Mouse (Mus musculus) heart, embryonic 16.5 days (tissue): ENCODE data around the gene Ugt1a5. TPM values are rescaled to one million over a fixed set of nuclear protein-coding genes. Genes with fewer than 3 reads are reported as not detected.

Source experiments
- ATAC-seq: fragments of 200-750 bp; cut with Nextera tagmentation; replicated peaks from 2 replicates; pipeline ENCODE4 v1.8.0; 2017; ENCODE audit warnings: moderate number of reproducible peaks; ENCODE audit not compliant: insufficient read depth, low FRiP score; ENCODE audit errors: extremely low read depth
- H3K27ac ChIP-seq: fragments of 300-500 bp; sonication (generic); 2 replicates; pipeline ENCODE4 v1.5.1; 2014; ENCODE audit warnings: mild to moderate bottlenecking, low read length, control low read depth, moderate library complexity
- H3K27me3 ChIP-seq: fragments of 300-500 bp; sonication (generic); 2 replicates; pipeline ENCODE4 v1.6.1; 2014; ENCODE audit warnings: low read length, mixed read lengths; ENCODE audit not compliant: control insufficient read depth, insufficient read depth
- H3K36me3 ChIP-seq: fragments of 300-500 bp; sonication (generic); 2 replicates; pipeline ENCODE4 v1.6.1; 2014; ENCODE audit not compliant: control insufficient read depth, insufficient read depth
- H3K4me1 ChIP-seq: fragments of 300-500 bp; sonication (generic); 2 replicates; pipeline ENCODE4 v1.6.1; 2014; ENCODE audit warnings: low read length, mixed read lengths; ENCODE audit not compliant: control insufficient read depth, insufficient read depth
- H3K4me2 ChIP-seq: fragments of 300-500 bp; sonication (generic); 2 replicates; pipeline ENCODE4 v1.6.1; 2014; ENCODE audit warnings: low read depth, mild to moderate bottlenecking, control low read depth, low read length
- H3K4me3 ChIP-seq: fragments of 300-500 bp; sonication (generic); 2 replicates; pipeline ENCODE4 v1.5.1; 2014; ENCODE audit warnings: mild to moderate bottlenecking, control low read depth, low read length
- H3K9ac ChIP-seq: fragments of 300-500 bp; sonication (generic); 2 replicates; pipeline ENCODE4 v1.6.1; 2014; ENCODE audit warnings: low read length, control low read depth
- H3K9me3 ChIP-seq: fragments of 300-500 bp; sonication (generic); replicated peaks from 2 replicates; pipeline ENCODE4 v1.6.1; 2016; ENCODE audit warnings: low read length; ENCODE audit not compliant: control insufficient read depth
- WGBS: fragments of 180-500 bp; shearing (Covaris S2); extraction: QIAGEN DNeasy Blood & Tissue Kit; methylation state at CpG from one replicate; pipeline ENCODE4 v1.1.7; 2014; 5-methylcytosine and 5-hydroxymethylcytosine counted together
- polyA plus RNA-seq: library from polyadenylated mRNA; unstranded; fragments of >200 nt; fragmentation: Nextera tagmentation; extraction: Ambion mirVana; gene quantifications from 2 replicates; pipeline ENCODE4 v1.2.1, GENCODE M21; 2015

The Ugt1a5 gene
- polyA plus RNA-seq, 1 experiment from 2014 or later: not detected

DNA sequence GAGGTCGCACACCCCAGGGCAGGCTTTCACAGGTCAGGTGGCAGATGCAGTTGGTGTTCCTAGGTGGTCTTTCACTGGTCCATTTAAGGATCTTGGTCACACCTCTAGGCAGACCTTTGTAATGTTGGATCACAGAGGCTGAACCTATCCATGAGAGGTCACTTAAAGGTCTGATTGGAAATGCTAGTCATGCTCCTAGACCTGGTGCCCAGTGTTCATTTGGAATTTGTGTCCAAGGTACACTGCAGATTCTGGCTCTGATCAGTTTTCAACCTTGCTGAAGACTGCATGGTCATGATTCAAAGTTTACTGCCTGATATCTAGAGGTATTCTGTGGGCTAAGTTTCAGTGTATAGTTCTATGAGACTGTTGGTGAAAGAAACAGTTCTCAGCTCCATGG lies 13.8 kb downstream of the Ugt1a5 start:
- no peaks in the 10 kb centered on the region for H3K27me3 ChIP-seq
- WGBS: 78% methylated on average over 1 of the region's 1 CpGs
- H3K4me1 ChIP-seq: no peaks in the 10 kb centered on the region
- no peak overlapping the region for H3K27ac ChIP-seq
- no peak overlapping the region for H3K4me3 ChIP-seq
- peaks cover 17% of the 10 kb centered on the region for H3K9me3 ChIP-seq
- H3K4me2 ChIP-seq: no peak overlapping the region
- no peaks in the 10 kb centered on the region for H3K36me3 ChIP-seq
- no peak overlapping the region for H3K9ac ChIP-seq
- ATAC-seq: no peak

DNA sequence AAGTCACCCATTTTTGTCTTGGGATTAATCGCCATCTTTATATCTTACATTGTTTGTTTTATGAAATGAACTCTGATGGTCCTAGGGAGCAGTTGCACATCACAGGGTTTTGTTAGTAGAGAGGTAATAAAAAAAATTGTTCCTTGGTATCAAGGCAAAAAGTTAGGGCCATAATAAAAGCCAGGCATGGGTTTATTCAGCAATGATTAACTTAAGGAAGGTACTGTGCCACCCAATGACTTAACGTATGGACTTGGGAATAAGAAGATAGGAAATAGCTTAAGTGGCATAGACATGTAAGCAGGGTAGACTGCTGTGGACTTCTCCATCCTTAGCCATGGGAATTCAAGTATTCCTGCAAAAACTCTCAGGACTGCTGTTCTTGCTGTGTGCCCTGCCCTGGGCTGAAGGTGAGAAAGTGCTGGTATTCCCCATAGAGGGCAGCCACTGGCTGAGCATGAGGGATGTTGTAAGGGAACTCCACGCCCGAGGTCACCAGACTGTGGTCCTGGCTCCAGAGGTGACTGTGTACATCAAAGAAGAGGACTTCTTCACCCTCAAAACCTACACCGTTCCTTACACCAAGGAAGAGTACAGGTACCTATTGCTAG lies 20.6 kb downstream of the Ugt1a5 start:
- WGBS: 81% methylated on average over 5 of the region's 5 CpGs
- Histone ChIP-seq H3K9me3 (no peaks in the 10 kb centered on the region), H3K4me2 (no peak overlapping the region), H3K4me3 (no peak overlapping the region), H3K36me3 (no peaks in the 10 kb centered on the region), H3K27me3 (no peaks in the 10 kb centered on the region), H3K4me1 (no peaks in the 10 kb centered on the region), H3K9ac (no peak overlapping the region), H3K27ac (no peak overlapping the region)
- ATAC-seq: no peak

DNA sequence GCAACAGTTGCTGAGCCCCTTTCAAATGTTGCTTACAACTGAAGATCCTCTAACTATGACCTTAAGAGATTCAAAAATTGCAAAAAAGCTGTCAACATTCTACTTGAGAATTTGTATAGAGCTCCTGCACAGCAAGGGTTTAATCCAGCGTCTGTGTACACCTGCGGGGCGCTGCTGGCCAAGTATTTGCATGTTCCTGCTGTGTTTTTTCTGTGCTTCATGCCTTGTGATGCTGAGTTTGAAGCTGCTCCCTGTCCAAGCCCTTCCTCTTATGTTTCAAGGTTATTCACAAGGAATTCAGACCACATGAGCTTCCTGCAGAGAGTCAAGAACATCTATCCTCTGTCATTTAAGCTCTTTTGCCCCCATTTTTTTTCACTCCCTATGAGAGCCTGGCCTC lies 26.3 kb downstream of the Ugt1a5 start:
- H3K4me2 ChIP-seq: no peak overlapping the region
- no peaks in the 10 kb centered on the region for H3K27me3 ChIP-seq
- WGBS: 77% methylated on average over 3 of the region's 3 CpGs
- no peaks in the 10 kb centered on the region for H3K4me1 ChIP-seq
- H3K9me3 ChIP-seq: no peaks in the 10 kb centered on the region
- no peak overlapping the region for H3K9ac ChIP-seq
- H3K4me3 ChIP-seq: no peak overlapping the region
- H3K36me3 ChIP-seq: no peaks in the 10 kb centered on the region
- no peak for ATAC-seq
- no peak overlapping the region for H3K27ac ChIP-seq

DNA sequence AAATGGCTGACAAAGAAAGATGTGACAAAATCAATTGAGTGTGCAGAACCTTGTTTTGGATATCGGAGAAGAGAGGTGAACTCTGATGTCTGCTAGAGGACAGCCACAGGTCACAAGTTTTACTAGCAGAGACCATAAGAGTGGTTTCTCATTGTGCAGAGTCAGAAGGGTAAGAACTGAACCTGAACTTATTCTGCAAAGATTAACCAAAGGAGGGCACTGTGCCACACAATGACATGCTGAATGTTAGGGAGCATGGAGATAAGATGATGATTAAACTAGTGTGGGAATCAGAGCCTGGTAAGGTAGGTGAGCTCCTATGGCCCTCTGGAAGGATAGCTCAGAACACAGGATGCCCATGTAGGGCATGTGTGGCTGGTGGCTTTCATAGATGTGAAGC lies 29.9 kb downstream of the Ugt1a5 start:
- Histone ChIP-seq H3K36me3 (no peaks in the 10 kb centered on the region), H3K4me2 (no peak overlapping the region), H3K4me3 (no peak overlapping the region), H3K27ac (no peak overlapping the region), H3K27me3 (no peaks in the 10 kb centered on the region), H3K9ac (no peak overlapping the region), H3K9me3 (no peaks in the 10 kb centered on the region), H3K4me1 (no peaks in the 10 kb centered on the region)
- 81% methylated on average over 1 of the region's 1 CpGs for WGBS
- ATAC-seq: no peak

DNA sequence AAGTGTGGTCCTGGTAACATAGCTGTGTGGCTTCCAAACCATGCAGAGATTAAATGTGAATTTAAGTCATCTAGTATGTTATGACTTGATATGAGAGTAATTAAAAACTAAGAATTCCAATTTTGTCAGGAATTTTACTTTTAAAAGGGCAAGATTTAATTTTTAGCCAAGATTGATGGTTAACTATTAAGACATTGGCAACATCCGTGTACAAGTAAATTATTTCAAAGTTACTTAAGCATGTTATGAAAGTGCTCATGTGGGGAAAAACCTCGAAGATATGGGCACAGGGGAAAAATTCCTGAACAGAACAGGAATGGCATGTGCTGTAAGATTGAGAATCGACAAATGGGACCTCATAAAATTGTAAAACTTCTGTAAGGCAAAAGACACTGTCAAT lies 31.6 kb downstream of the Ugt1a5 start:
- H3K4me2 ChIP-seq: no peak overlapping the region
- no peak overlapping the region for H3K27ac ChIP-seq
- no peak overlapping the region for H3K9ac ChIP-seq
- no peaks in the 10 kb centered on the region for H3K4me1 ChIP-seq
- H3K9me3 ChIP-seq: no peaks in the 10 kb centered on the region
- H3K4me3 ChIP-seq: no peak overlapping the region
- H3K36me3 ChIP-seq: no peaks in the 10 kb centered on the region
- ATAC-seq: no peak
- H3K27me3 ChIP-seq: no peaks in the 10 kb centered on the region
- WGBS: 65% methylated on average over 3 of the region's 3 CpGs

DNA sequence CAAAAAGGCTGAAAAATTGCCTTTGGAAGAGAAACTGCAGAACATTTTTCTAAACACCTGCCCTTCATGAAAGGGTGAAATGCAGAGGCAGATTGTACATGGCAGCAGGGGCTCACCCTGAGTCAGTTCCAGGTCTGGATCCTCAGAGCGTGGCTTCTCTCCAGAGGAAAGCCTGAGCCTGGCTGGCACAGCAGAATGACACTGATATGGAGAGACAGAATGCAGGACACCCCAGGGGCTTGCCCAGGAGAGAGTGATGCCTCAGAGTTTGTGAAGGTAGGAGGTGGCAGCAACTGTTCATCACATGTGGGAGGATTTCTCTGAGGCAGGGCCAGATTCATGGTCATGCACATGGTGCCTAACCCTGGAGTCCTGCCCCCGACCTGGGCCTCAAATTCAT lies 34.2 kb downstream of the Ugt1a5 start:
- no peak for ATAC-seq
- Histone ChIP-seq H3K9ac (no peak overlapping the region), H3K9me3 (peaks cover 2% of the 10 kb centered on the region; the same call in 1 of the 2 replicates), H3K4me3 (no peak overlapping the region), H3K4me1 (no peaks in the 10 kb centered on the region; the same call in 1 of the 2 replicates), H3K36me3 (no peaks in the 10 kb centered on the region), H3K27me3 (no peaks in the 10 kb centered on the region), H3K27ac (no peak overlapping the region), H3K4me2 (no peak overlapping the region)
- WGBS: 55% methylated on average over 2 of the region's 2 CpGs

DNA sequence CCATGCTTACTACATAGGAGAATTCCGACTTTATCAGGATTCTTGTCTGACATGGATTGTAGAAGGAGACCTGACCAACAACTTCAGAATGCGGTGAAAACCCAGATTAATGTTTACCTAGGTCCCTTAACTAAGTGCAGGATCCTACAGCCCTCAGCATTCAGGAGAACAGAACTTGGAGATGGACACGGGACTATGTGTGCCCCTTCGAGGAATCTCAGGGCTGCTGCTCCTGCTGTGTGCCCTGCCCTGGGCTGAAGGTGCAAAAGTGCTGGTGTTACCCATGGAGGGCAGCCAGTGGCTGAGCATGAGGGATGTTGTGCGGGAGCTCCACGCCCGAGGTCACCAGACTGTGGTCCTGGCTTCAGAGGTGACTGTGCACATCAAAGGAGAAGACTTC lies 34.6 kb downstream of the Ugt1a5 start, which contains the start of gene Ugt1a2:
Gene Ugt1a2, plus strand, starts transcription at position 146 of the 400 bp plus-strand sequence.
- Histone ChIP-seq H3K4me2 (no peak within 1 kb of the TSS), H3K9ac (no peak within 1 kb of the TSS), H3K27ac (no peak within 1 kb of the TSS), H3K36me3 (no peaks in the 10 kb centered on the region), H3K9me3 (peaks cover 2% of the 10 kb centered on the region; the same call in 1 of the 2 replicates), H3K27me3 (no peaks in the 10 kb centered on the region), H3K4me1 (peaks cover 2% of the 10 kb centered on the region; the same call in 1 of the 2 replicates), H3K4me3 (no peak within 1 kb of the TSS)
- WGBS: 73% methylated on average over 7 of the region's 7 CpGs
- ATAC-seq: no peak

DNA sequence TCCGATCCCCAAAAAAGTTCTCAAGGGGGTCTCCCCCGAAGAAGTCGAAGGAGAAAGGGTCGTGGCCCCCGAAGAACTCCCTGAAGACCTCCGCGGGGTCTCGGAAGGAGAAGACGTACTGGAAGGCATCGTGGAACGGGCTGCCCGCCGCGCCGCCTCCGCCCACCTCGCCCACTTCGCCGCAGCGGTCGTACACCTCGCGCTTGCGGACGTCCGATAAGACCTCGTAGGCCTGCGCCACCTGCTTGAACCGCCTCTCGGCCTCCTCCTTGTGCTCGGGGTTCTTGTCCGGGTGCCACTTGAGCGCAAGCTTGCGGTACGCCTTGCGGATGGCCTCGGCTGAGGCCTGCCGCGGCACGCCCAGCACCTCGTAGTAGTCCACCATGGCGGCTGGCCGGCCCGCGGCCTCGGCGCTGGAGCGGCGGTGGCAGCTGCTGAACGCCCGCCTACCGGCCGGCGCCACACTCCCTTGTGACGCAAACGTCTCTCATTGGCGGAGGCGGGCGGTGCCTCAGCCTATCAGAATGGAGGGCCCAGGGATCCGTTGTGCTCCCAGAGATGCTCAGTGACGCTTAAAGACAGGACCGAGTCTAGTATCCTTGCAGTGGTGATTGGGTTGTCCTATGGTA lies 39.6 kb downstream of the Ugt1a5 start, which contains the start of gene Dnajb3:
Gene Dnajb3, minus strand, starts transcription at position 489 of the 629 bp plus-strand sequence.
- 4% methylated on average over 62 of the region's 62 CpGs for WGBS
- Histone ChIP-seq H3K27me3 (no peaks in the 10 kb centered on the region), H3K4me1 (peaks cover 2% of the 10 kb centered on the region; the same call in 1 of the 2 replicates), H3K9me3 (peaks cover 2% of the 10 kb centered on the region; the same call in 1 of the 2 replicates), H3K4me2 (peak within 1 kb of the TSS; percentile 78), H3K4me3 (peak within 1 kb of the TSS; percentile 57), H3K36me3 (no peaks in the 10 kb centered on the region), H3K9ac (peak within 1 kb of the TSS; percentile 80), H3K27ac (no peak within 1 kb of the TSS)
- ATAC-seq: peak; percentile 99

DNA sequence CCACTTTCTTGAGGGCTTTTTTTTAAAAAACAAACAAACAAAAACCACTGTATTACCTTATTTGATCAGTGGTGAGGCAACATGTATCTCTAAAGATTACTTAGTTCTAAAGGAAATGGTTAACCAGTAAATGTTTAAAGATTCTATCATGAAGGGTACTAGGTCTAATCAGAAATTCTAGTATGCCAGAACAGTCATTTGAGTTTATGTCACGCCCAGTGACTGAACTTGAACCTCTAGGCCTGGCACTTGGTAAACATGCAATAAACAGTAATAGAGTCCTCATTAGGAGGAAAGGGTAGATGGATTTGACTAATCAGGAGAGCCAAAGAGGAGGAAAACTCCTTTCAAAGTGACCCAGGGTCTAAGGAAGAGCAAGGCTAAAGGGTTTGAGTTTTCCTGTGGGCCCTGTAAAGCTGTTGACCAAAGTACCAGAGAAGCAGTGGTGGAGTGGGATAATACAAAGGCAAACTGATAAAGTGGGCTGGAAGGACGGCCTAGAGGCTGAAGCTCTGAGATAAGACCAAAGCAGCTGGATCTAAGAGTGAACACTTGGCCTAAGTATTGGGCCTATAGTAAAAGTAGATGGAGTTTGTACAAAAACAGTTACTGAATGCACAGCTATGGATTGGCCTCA lies 41.1 kb downstream of the Ugt1a5 start:
- Histone ChIP-seq H3K4me1 (peaks cover 2% of the 10 kb centered on the region; the same call in 1 of the 2 replicates), H3K9ac (no peak overlapping the region), H3K36me3 (no peaks in the 10 kb centered on the region), H3K27ac (no peak overlapping the region), H3K4me2 (no peak overlapping the region), H3K4me3 (no peak overlapping the region), H3K9me3 (peaks cover 10% of the 10 kb centered on the region), H3K27me3 (no peaks in the 10 kb centered on the region)
- no peak for ATAC-seq
- 50% methylated on average over 2 of the region's 2 CpGs for WGBS
